Mouse (Mus musculus) olfactory bulb, adult 2 months (tissue): ENCODE measurements at regions not wholly inside any gene's neighbourhood (a gene's known extent, or its start where the extent isn't known, plus 50 kb on each side); places are given as distances from the start of the nearest gene placed in this dataset.

ENCODE experiments used
- H3K27ac ChIP-seq: fragments of 200-500 bp; 2 replicates; pipeline ENCODE4 v1.5.1; 2012; ENCODE audit warnings: low read depth, low read length; ENCODE audit not compliant: insufficient read depth
- H3K4me1 ChIP-seq: fragments of 200-500 bp; 2 replicates; pipeline ENCODE4 v1.6.1; 2012; ENCODE audit warnings: low read length; ENCODE audit not compliant: control insufficient read depth, insufficient read depth
- H3K4me3 ChIP-seq: fragments of 200-500 bp; 2 replicates; pipeline ENCODE4 v1.5.1; 2012; ENCODE audit warnings: mild to moderate bottlenecking, low read depth, low read length, moderate library complexity; ENCODE audit not compliant: insufficient read depth
- CTCF ChIP-seq: fragments of 200-500 bp; IDR thresholded peaks from 2 replicates; pipeline ENCODE4 v1.5.1; 2012; ENCODE audit warnings: low read depth, mild to moderate bottlenecking, low read length, moderate library complexity; ENCODE audit not compliant: insufficient read depth
- POLR2A ChIP-seq: fragments of 200-500 bp; IDR thresholded peaks from 2 replicates; pipeline ENCODE4 v1.6.1; 2012; ENCODE audit warnings: mild to moderate bottlenecking, low read depth, low read length, moderate library complexity; ENCODE audit not compliant: insufficient read depth
- WGBS: fragments of 180-500 bp; shearing (Covaris S2); methylation state at CpG from one replicate; pipeline ENCODE4 v1.1.7; 2018; 5-methylcytosine and 5-hydroxymethylcytosine counted together

GRCm38 (mm10) chr12:97720554-97720953, 538.7 kb downstream of the Galc start:
- Histone ChIP-seq H3K4me1 (no peaks in the 10 kb centered on the region), H3K4me3 (no peak overlapping the region), H3K27ac (no peak overlapping the region)
- whole genome bisulfite sequencing, result 77% methylated on average over 3 of the region's 3 CpGs
- no peak for TF ChIP-seq POLR2A
- no peak for TF ChIP-seq CTCF

- 68% methylated on average over 5 of the region's 5 CpGs for WGBS
- Histone ChIP-seq H3K4me1 (no peaks in the 10 kb centered on the region), H3K4me3 (no peak overlapping the region), H3K27ac (no peak overlapping the region)
- TF ChIP-seq POLR2A (no peak), CTCF (no peak)
These were observed 541.4 kb downstream of the Galc start for GRCm38 (mm10) chr12:97717812-97718211.
